Mouse (Mus musculus) embryo, embryonic 10.5 days (tissue): Measurements from ENCODE around the gene Cyp17a1.

Experiments
- DNase-seq: peaks from one replicate; pipeline ENCODE4 v3.0.0-alpha.2; 2015; ENCODE audit warnings: low spot score

Cyp17a1 gene

DNA sequence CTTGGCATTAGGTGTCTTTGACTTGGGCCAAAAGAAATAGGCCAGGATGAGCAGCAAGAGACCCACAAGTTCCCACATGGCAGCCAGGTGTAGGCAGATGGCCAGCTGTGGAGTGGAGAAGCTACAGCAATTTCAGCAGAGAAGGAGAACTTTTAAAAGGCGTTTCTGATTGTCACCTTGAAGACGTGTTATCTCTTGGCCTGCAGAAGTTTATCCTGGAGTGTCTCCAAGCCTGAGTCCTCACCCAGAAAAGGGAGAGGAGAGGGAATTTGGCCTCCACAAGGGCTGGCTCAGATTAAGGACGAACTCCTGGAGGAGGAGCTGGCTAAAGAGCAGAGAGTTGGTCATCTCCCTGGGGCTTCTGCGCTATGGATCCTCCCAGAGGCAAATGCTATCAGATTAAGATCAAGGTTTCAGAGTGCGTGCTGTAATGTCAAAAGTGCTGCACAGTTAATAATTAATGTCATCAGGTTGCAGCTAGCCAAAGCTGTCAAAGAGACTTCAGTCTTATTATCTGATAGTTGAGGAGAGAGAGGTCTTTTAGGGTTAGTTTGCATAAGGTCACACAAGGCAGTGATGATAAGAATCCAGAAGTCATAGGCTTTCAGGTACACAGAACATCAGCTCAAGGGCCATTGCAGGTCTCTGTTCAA is at the start of gene Cyp17a1:
TSS of gene Cyp17a1 (minus strand) at position 407 of the 653 bp plus-strand sequence.
- DNase-seq: no peak

DNA sequence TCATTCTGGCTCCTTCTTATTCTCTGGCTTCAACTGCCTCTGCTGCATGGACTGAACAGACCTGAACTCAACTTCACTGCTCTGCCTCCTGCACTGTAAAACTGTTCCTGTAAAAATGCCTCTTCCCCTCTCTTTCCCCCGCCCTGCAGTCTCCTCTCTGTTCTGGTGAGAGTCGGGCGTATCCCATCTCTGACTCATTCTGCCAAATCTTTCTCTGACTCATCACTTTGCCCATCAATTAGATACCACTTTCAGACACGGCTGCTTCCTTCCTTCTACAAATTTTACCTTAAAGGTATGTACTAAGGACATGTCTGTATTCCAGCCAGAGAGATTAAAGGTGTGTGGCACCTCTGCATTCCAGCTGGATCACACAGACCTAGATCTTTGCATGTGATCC is 45.2 kb upstream of the Cyp17a1 start:
- no peak for DNase-seq

DNA sequence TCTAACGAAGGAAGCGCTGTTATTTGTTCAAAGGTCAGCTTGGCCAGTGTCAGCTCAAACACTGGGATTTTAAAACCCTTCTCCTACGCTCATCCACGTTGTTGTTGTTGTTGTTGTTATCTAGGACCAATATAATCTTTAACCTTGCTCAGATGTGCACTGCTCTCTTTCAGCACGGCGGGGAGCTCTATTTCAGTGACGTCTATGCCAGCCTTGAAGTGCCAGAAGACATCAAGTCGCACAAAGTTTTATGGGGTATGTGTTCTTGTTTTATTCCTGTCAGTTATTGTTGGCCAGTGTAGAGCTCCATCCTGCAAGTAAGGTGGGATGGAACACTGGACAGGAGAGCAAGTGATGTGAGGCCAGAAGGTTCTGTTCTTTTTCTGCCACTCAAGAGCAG is 42.0 kb upstream of the Cyp17a1 start:
- DNase-seq: no peak

DNA sequence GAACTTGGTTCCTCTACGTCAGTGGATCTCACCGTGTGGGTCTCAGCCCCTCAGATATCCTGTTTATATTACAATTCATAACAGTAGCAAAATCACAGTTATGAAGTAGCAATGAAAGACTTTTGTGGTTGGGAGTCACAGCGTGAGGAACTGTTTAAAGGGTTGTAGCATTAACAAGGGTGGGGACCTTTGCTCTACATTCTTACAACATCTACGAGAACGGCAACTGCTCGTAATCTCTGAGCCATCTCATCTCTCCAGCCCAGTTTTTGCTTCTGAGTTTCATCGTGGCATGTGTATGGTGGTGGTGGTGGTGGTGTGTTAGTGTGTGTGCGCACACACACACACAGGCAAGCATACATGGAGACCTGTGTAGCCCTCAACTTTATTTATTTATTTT is 41.3 kb upstream of the Cyp17a1 start:
- DNase-seq: no peak

DNA sequence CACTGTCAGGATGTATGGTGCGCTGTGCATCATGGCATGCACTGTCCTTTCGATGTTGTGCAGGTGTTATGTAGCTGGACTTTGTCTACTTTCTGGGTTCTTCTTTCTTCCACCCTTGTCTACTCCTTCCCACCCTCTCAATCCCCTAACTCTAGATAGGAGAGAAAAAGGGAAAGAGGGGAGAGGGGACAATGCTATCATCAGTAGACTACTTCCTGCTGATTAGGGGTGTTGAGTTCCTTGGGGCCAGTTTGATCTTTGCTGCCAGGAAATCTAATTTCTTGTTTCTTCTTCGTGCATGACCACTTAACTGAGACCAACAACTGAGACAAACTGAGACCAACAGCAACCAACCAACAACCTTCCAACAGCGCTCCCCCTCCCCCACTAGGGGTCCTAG is 37.6 kb upstream of the Cyp17a1 start:
- DNase-seq: no peak

DNA sequence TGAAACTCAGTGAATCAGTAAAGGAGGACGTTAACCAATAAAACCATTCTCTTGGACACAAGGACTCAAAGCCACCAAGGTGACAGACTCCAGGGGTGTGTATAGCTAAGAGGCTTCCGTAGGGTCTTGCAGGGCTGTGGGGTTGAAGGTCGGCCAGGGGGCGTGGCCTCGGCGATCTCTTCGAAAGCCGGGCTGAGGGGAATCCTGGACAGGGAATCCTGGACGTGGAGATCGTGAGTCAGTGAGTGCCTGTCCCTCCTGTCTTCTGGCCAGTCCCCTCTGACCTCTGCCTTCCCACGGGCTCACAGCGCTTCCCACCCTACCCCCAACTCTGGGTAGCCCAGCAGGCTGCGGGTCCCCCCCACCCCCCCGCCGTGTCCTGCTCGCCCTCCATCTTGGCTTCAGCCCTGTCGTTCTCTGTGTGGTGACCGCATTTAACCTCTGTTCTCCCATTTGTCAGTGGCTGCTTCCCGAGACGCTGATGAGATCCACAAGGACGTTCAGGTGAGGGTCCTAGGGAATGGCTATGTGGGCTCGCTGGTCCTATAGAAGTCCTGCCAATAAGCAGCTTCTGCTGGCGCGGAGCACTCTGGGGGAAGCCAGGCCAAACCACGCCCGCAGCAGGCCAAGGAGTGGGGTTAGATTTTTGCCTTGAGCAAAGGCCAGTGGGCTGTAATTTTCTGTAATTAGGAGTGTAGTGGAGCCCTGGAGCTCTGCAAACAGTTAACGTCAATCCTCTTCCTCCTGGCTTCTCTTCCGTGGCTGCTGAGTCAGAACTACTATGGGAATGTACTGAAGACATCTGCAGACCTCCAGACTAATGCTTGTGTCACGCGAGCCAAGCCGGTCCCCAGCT is 34.6 kb upstream of the Cyp17a1 start, which contains the start of gene As3mt:
TSS of gene As3mt (plus strand) at position 163 of the 856 bp plus-strand sequence.
- peak; percentile 83 for DNase-seq

DNA sequence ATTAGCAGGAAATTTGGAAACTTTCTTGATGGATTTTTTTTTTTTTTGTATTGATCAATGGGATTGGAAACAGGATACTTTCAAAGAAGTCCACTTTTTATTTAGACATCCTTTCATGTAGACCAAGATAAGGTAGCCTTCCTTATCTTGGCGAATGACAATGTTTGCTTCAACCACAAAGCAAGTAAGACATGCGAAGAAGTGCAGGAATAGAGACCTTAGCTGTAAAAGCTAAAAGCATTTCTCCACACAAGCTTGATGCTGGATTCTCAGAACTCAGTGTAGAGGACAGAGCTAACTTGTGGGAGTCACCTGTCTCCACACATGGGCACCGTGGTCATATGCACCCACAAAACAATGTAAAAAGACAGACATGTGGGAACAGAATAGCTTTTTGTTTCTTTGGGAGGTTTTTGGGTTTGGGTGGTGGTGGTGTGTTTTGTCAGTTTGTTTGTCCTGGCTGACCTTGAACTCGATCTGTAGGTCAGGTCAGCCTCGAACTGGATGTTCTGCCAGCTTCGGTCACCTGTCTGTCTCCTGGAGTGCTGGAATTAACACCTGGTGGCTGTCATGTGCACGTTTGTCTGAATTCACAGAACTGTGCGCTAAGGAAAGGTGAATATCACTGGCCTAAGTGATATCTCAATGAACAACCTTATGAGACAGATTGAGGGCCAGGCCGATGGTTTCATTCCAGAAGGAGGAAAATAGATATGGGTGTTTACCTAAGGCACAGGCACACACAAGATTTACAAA is 33.7 kb upstream of the Cyp17a1 start:
- no peak for DNase-seq

DNA sequence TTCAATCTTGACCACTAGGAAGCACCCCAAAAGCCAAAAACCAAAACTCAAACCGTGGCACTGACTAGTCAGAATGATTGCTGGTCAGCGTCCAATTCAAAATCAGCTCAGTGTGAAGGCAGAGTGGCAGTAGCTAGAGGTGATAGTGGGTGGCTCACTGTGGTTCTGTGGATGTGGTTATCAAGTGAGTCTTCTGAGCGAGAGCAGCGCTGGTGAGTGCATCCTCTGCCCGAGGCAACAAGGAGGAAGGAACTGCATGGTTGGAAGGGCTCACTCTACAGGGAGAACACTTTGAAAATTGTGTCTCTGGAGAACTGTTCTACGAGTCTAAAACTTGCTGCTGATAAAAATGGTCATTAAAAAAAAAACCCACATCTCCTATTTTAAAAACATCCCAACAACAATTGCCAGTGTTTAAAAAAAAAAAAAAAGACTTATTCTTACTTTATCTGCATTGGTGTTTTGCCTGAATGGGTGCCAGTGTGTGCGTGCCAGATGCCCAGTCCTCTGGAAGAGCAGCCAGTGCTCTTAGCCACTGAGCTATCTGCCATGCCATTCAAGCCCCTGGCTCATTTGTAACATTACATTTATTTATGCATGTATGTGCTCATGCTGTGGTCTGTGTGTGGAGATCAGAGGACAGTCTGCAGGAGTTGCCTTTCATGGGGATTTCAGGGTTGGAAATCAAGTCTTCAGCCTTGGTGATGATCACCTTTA is 33.0 kb upstream of the Cyp17a1 start:
- DNase-seq: no peak

DNA sequence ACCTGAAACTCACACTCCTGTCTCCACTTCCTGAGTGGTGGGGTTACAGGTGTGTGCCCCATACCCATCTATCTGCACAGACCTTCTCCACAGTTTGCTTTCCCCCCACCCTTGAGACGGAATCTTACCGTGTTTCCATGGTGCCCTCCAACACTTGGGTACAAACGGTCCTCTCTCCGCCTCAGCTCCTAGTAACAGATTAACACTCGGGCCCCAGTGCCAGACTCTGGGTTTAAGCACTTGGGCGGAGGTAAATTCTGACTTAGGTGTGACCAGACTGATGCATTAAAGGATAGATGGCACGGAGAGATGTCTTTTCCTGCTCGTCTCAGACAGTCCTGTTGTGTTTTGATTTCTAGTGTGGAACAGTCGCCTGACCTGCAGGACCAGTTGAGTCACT is 28.2 kb upstream of the Cyp17a1 start:
- DNase-seq: no peak

DNA sequence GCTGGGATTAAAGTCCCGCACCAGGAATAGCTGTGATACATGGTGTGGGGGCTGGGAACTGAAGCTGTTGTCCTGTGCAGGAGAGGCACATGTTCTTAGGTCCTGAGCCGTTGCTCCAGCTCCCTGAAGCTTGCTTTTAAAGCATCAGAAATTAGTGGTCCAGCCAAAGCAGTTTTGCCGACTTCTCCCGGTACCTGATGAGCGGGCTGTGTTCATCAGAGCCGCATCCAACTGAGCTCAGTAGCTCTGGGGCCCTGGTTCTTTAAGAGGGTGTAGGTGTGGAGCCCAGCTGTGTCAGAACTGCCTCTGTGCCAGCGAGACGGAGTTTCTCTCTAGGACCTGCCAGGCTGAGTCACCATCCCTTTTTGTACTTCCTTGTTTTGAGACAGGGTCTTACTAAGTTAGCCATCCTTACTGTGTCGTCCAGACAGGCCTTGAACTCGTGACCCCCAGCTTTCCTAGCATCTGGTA is 26.1 kb upstream of the Cyp17a1 start:
- DNase-seq: no peak

DNA sequence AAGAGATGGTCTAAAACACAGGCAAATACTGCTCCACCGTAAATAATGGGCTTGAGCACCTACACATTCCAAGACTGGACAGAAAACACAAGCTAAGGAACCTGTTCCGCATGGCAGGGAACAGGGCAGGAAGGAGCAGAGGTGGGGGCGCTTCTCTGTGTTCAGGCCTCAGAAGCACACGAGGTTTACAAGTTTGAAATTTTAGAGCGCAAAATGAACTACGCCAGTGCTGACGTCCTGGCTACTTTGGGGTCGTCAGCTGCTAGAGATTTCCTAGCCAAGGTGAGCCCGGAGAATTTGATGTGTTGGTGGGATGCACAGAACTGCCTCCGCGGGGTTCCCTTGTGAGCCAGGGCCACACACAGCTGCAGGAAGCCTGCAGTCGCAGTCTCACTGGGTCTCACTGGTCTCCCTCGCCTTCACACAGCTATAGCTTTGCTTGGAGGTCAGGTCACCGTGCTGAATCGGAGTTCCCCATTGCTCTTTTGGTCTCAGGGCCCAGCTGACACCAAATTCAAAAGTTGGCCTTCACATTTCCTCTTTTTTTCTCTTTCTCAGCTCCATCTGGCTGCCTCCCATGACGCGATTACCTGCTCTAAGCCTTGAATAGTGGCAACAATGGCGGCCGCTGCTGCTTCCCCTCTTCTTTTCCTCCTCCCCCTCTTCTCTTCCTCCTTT is 25.0 kb upstream of the Cyp17a1 start:
- no peak for DNase-seq

DNA sequence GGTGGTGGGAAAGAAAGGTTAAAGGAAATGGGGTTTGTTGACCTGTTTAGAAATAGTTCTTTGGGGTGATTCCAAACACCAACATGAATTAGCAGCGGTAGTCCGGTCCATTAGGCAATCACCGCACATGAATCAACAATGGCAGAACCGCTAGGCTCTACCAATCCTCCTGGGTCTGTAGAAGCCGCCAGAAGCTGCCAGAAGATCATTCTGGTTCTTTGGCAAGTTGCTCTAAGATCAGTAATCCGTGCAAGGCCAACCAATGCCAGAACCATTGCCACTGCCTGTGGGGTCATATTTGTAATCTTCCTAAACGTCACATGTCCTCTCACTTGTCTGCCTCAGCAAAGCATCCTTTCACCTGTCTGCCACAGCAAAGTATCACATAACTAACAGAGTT is 24.0 kb upstream of the Cyp17a1 start:
- no peak for DNase-seq

DNA sequence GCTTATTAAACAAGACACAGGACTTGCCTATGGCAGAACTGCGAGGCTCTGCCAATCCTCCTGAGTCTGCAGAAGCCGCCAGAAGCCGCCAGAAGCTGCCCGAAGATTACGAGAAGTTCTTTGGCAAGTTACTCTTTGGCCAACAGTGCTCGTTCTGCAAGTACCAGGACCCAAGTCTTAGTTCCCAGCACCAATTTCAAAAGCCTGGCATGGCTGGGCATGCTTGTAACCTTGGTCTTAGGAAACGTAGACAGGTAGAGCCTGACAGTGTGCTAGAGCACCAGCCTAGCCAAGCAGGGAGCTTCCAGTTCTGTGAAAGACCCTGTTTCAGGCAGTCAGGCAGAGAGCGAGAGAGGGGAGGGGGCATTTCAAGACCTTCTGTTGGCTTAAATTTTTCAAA is 23.5 kb upstream of the Cyp17a1 start:
- DNase-seq: no peak

DNA sequence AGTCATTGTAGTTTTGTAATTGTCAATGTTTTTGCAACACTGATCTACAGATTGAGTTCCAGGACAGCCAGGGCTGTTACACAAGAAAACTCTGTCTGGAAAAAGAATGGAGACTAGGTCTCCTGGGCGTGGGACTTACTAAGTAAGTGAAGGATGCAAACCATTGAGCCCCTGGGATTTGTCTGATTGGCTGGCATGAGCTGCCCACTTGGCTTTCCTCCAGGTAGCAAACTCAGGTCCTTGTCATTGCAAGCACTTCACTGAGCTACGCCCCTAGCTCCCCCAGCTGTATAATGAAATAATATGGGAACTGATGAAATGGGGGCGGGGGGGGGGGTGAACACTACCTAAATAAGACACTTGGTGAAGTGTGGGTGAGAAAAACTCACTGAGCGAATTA is 20.2 kb upstream of the Cyp17a1 start:
- DNase-seq: no peak

DNA sequence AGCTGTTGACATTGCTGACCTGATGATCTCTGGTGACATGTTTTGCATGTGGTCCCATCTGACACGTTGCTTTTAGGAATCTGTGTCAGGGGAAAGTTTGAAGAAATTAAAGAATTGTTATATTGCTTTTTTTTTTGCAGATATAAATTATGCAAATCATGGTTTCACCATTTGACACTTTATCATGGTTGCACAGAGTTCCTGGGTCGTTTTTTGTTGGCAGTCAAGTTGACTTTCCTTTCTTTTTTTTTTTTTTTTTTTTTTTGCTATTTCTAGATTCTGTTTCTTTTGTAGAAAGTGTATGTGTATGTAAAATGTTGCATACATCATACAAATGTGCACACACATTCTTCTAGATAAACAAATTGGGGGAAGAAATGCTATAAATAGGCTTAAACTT is 18.1 kb upstream of the Cyp17a1 start:
- DNase-seq: no peak

DNA sequence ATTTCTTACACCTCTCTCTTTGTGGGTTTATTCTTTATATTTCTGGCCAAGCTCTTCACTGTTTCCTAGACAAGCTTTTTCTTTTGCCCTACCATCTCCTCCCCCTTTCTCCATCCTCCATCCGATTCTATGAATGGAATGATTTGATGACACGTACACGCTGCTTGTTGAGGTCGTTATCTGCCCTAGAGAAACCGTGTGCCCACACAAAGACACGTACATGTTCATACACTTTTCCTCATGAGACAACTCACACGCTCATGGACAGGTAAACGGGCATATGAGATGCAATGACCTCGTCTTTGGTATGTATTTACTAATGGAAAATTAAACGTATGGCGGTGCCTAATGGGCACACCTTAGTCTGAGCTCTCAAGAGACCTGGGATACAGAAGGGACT is 17.4 kb upstream of the Cyp17a1 start:
- DNase-seq: no peak

DNA sequence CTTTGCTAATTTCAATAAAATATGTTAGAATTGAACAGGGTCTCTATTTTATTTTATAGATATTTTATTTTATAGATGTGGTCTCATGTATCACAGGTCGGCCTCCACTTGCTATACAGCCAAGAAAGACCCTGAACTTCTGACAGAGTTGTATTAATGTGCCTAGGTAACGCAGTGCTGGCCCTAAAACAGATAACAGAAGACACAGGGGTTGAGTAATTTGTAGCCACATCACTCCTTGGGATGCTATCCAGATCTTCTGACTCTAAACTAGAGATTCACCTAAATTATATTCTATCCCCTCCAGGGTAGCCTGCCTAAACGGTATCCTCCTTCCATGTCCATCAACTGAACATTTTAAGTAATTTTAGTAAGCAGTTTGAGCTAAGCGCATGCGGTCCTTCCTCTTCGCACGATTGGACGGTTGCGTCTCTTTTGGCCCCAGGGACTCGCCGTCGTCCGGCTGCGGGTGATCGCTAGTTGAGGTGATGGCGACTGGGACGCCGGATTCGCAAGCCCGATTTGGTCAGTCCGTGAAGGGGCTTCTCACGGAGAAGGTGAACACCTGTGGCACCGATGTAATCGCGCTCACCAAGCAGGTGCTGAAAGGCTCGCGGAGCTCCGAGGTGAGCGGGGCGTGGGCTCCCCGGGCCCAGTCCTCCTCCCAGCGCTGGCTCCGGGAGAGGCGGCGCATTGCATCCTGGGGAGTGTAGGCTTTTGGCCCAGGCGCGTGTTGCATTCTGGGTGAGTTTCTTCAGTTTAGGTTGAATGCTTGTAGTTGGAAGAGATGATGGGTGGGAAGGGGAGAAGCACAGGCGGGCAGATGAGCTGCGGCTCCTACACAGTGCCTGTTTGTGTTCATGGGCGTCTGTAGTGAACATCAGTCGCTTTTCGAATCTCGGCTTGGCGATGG is 16.7 kb upstream of the Cyp17a1 start, which contains the start of gene Borcs7:
TSS of gene Borcs7 (plus strand) at position 447 of the 913 bp plus-strand sequence.
- DNase-seq: peak; percentile 94

DNA sequence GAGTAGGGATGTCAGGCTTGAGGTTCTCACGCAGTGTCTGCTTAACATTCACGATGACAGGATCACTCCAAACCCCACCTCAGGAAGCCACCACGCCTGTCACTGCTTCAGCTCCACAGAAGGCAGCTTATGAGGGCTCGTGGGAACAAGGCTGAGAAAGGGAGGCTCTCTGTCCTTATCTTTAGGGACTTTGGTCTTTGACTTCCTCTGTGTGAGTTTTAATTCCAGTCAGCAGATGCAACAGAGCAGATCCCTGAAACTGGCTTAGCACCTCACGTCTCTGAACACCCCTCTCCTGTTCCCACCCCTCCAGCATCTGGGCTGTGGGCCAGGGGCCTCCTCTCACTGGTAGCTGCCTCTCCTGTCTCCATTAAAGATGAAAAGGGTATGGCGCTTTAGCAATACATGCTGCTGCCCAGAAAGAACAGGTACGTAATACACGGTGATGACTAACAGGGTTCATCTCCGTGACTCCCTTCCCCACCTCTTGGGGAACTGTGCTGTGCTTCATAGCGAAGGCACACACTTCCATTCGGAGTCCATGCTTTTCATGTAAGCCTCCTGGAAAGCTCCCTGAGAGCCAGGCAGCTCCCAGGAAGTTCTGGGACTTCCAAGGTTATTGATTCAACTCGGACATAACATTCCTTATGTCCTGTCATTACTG is 6.9 kb upstream of the Cyp17a1 start:
- no peak for DNase-seq

DNA sequence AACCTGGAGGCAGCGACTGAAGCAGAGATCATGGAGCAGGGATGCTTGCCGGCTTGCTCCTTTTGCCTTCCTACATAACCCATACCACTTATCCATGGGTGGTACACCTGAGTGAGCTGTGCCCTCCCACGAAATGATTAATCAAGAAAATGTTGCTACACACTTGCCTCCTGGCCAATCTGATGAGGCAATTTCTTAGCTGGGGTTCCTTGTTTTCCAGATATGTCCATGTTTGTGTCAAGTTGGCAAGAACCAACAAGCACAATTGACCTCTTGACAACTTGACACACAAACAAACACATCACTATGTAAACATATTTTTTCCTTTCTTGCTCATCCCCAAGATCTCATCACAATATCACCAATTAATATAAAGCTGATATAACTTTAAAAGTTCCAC is 2.7 kb upstream of the Cyp17a1 start:
- no peak for DNase-seq

DNA sequence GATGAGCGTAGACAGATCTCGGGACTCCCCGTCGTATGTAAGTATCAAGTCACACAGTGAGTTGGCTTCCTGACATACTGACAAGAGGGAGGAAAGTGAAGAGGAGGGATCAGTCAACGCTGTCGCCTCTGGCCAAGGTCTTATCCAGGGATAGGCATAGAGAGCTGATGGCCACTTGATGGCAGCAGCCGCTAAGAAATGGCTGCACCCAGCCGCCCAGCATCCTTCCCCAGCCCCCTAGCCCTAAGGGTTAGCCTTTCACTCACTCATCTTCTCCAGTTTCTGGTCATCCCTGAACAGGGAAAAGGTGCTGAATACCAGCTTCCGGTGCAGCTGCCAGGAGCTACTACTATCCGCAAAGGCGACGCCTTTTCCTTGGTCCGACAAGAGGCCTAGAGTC is 2.3 kb downstream of the Cyp17a1 start:
- DNase-seq: peak; percentile 78
